Mouse (Mus musculus) limb, embryonic 13.5 days (tissue): Measurements from ENCODE around the gene Krtap29-1. TPM values are rescaled to one million over a fixed set of nuclear protein-coding genes. Genes with fewer than 3 reads are reported as not detected.

Experiments used
- ATAC-seq: fragments of 200-750 bp; cut with Nextera tagmentation; 2 replicates; pipeline ENCODE4 v1.8.0; 2017; ENCODE audit warnings: low read depth, moderate number of reproducible peaks, moderate TSS enrichment; ENCODE audit not compliant: low FRiP score
- H3K27ac ChIP-seq: fragments of 300-500 bp; sonication (generic); 2 replicates; pipeline ENCODE4 v1.5.1; 2015; ENCODE audit warnings: inconsistent platforms, mild to moderate bottlenecking, moderate library complexity
- H3K27me3 ChIP-seq: fragments of 300-500 bp; sonication (generic); 2 replicates; pipeline ENCODE4 v1.6.1; 2015; ENCODE audit warnings: mild to moderate bottlenecking, inconsistent platforms
- H3K36me3 ChIP-seq: fragments of 300-500 bp; sonication (generic); 2 replicates; pipeline ENCODE4 v1.6.1; 2015; ENCODE audit warnings: inconsistent platforms, mild to moderate bottlenecking, moderate library complexity
- H3K4me1 ChIP-seq: fragments of 300-500 bp; sonication (generic); 2 replicates; pipeline ENCODE4 v1.6.1; 2015; ENCODE audit warnings: inconsistent platforms
- H3K4me2 ChIP-seq: fragments of 300-500 bp; sonication (generic); replicated peaks from 2 replicates; pipeline ENCODE4 v1.6.1; 2015; ENCODE audit warnings: inconsistent platforms, mild to moderate bottlenecking, moderate library complexity
- H3K4me3 ChIP-seq: fragments of 300-500 bp; sonication (generic); 2 replicates; pipeline ENCODE4 v1.5.1; 2015; ENCODE audit warnings: moderate library complexity, mild to moderate bottlenecking, inconsistent platforms
- H3K9ac ChIP-seq: fragments of 300-500 bp; sonication (generic); 2 replicates; pipeline ENCODE4 v1.6.1; 2015; ENCODE audit warnings: mild to moderate bottlenecking, inconsistent platforms
- H3K9me3 ChIP-seq: fragments of 300-500 bp; sonication (generic); 2 replicates; pipeline ENCODE4 v1.6.1; 2016; ENCODE audit warnings: inconsistent platforms
- WGBS: fragments of 180-500 bp; shearing (Covaris S2); methylation state at CpG from one replicate; pipeline ENCODE4 v1.1.7; 2015; 5-methylcytosine and 5-hydroxymethylcytosine counted together
- polyA plus RNA-seq: library from polyadenylated mRNA; unstranded; fragments of >200 nt; fragmentation: Nextera tagmentation; extraction: Ambion mirVana; gene quantifications from 2 replicates; pipeline ENCODE4 v1.2.1, GENCODE M21; 2015

Krtap29-1 gene
- polyA plus RNA-seq, 1 experiment from 2014 or later: not detected

DNA sequence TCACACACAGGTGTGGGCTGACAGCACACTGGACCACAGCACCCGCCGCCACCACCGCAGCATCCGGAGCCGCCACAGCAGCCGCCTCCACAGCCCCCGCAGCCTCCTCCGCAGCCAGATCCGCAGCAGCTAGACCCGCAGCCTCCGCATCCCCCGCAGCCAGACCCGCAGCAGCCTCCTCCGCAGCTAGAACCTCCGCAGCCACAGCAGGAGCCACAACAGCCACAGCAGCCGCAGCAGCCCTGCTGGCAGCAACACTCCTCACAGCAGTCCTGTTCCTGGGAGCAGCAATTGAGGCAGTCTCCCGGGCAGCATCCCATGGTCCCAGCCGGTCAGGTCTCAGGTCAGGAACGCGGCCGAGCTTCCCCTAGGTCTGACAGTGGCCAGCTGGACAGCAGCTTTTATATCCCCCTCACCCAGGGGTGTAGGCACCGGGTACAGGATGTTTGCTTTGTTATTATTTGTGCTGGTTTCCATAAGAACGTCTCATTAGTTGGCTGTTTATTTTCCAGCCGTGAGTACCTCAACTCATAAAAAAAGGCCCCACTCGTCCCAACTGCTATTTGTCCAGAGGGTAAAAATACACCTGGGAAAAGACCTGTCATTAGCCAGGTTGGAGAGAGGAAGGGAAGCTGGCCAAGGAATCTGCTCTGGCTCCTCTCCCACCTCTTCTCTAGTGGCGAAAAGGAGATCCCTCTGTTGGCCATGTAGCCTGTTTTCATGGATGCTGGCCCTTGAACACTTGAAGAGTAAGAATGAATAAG is 14.9 kb upstream of the Krtap29-1 start, which contains the start of gene Krtap17-1:
Gene Krtap17-1 (minus strand): TSS at position 375 of the 764 bp plus-strand sequence.
- no peak for ATAC-seq
- peaks cover 32% of the 10 kb centered on the region for H3K27me3 ChIP-seq
- H3K4me1 ChIP-seq: peaks cover 11% of the 10 kb centered on the region
- H3K9me3 ChIP-seq: no peaks in the 10 kb centered on the region
- peak within 1 kb of the TSS; percentile 53 for H3K4me2 ChIP-seq
- peak within 1 kb of the TSS; percentile 15 for H3K4me3 ChIP-seq
- H3K27ac ChIP-seq: no peak within 1 kb of the TSS
- no peak within 1 kb of the TSS for H3K9ac ChIP-seq
- WGBS: 20% methylated on average over 26 of the region's 26 CpGs
- no peaks in the 10 kb centered on the region for H3K36me3 ChIP-seq

GRCm38 (mm10) chr11:99990571-99990970 is 11.7 kb upstream of the Krtap29-1 start:
- Histone ChIP-seq H3K9ac (no peak overlapping the region), H3K27me3 (peaks cover 29% of the 10 kb centered on the region), H3K4me1 (peaks cover 11% of the 10 kb centered on the region), H3K9me3 (no peaks in the 10 kb centered on the region), H3K27ac (no peak overlapping the region), H3K4me3 (no peak overlapping the region), H3K36me3 (no peaks in the 10 kb centered on the region), H3K4me2 (no peak overlapping the region)
- WGBS: 75% methylated on average over 3 of the region's 3 CpGs
- no peak for ATAC-seq

DNA sequence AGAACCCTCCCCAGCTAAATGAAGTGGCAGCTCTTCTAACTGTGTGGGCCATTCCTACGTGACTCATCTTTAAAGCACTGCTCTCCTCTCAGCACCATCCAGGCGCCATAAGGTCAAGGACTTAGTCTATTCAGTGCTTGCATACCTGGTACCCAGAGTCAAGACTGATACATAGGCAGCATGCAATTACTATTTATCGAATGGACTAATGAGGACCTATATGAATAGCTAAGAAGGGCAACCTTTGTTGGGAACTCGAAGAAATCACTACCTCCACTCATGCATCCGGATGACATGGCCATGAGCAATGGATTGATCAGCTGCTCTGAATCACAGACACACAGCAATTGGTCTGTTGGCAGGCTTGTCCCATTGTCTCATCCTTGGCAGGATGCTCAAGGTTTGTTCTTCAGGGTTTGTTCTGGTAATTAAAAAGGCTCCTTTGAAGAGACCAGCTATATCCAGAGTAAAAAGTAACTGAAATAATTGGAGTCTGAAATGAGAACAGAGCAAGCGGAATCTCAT is 11.1 kb upstream of the Krtap29-1 start:
- H3K9ac ChIP-seq: no peak overlapping the region
- no peak for ATAC-seq
- H3K4me3 ChIP-seq: no peak overlapping the region
- no peak overlapping the region for H3K27ac ChIP-seq
- H3K36me3 ChIP-seq: no peaks in the 10 kb centered on the region
- no peaks in the 10 kb centered on the region for H3K9me3 ChIP-seq
- H3K4me1 ChIP-seq: peaks cover 11% of the 10 kb centered on the region
- peaks cover 23% of the 10 kb centered on the region for H3K27me3 ChIP-seq
- no peak overlapping the region for H3K4me2 ChIP-seq
- WGBS: 86% methylated on average over 6 of the region's 6 CpGs

- H3K4me2 ChIP-seq: no peak overlapping the region
- no peaks in the 10 kb centered on the region for H3K9me3 ChIP-seq
- H3K4me3 ChIP-seq: no peak overlapping the region
- WGBS: 91% methylated on average over 3 of the region's 3 CpGs
- no peak overlapping the region for H3K9ac ChIP-seq
- no peak for ATAC-seq
- no peaks in the 10 kb centered on the region for H3K36me3 ChIP-seq
- peaks cover 3% of the 10 kb centered on the region for H3K4me1 ChIP-seq
- no peak overlapping the region for H3K27ac ChIP-seq
- H3K27me3 ChIP-seq: peaks cover 15% of the 10 kb centered on the region
These were observed 9.7 kb upstream of the Krtap29-1 start for GRCm38 (mm10) chr11:99988530-99988929.

DNA sequence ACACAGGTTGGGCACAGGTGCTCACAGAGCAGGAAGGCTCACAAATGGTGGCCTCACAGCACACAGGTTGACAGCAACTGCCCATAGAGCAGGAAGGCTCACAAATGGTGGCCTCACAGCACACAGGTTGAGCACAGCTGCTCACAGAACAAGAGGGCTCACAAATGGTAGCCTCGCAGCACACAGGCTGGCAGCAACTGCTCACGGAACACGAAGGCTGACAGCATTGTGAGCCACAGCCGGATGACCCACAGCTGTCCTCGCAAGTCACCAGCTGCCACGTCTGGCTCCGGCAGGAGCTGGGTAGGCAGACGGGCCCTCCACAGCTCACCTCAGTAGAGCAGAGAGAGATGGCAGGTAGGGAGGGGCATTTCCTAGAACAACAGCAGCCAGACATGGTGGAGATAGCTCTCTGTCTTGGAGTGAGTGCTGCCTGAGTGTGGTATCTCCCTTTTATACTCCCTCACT is 7.4 kb upstream of the Krtap29-1 start, which contains the start of gene Krtap16-1:
Gene Krtap16-1 (minus strand): TSS at position 418 of the 468 bp plus-strand sequence.
- H3K4me2 ChIP-seq: no peak within 1 kb of the TSS
- WGBS: 77% methylated on average over 8 of the region's 8 CpGs
- H3K9me3 ChIP-seq: no peaks in the 10 kb centered on the region
- H3K9ac ChIP-seq: no peak within 1 kb of the TSS
- ATAC-seq: peak; percentile 19; the same call in 1 of the 2 replicates
- H3K36me3 ChIP-seq: no peaks in the 10 kb centered on the region
- H3K4me3 ChIP-seq: no peak within 1 kb of the TSS
- H3K27ac ChIP-seq: no peak within 1 kb of the TSS
- peaks cover 5% of the 10 kb centered on the region; the same call in 1 of the 2 replicates for H3K27me3 ChIP-seq
- no peaks in the 10 kb centered on the region for H3K4me1 ChIP-seq

- Histone ChIP-seq H3K27me3 (peaks cover 5% of the 10 kb centered on the region; the same call in 1 of the 2 replicates), H3K36me3 (no peaks in the 10 kb centered on the region), H3K27ac (no peak overlapping the region), H3K4me1 (no peaks in the 10 kb centered on the region), H3K4me2 (no peak overlapping the region), H3K9ac (no peak overlapping the region), H3K9me3 (no peaks in the 10 kb centered on the region), H3K4me3 (no peak overlapping the region)
- ATAC-seq: no peak
- WGBS: 81% methylated on average over 20 of the region's 20 CpGs
These were observed 6.6 kb upstream of the Krtap29-1 start for GRCm38 (mm10) chr11:99985291-99986092.

- no peaks in the 10 kb centered on the region for H3K9me3 ChIP-seq
- no peak for ATAC-seq
- no peak overlapping the region for H3K4me3 ChIP-seq
- H3K9ac ChIP-seq: no peak overlapping the region
- H3K4me1 ChIP-seq: no peaks in the 10 kb centered on the region
- H3K36me3 ChIP-seq: no peaks in the 10 kb centered on the region
- H3K27me3 ChIP-seq: peaks cover 5% of the 10 kb centered on the region; the same call in 1 of the 2 replicates
- H3K4me2 ChIP-seq: no peak overlapping the region
- WGBS: 85% methylated on average over 1 of the region's 1 CpGs
- no peak overlapping the region for H3K27ac ChIP-seq
These were observed 4.6 kb upstream of the Krtap29-1 start for GRCm38 (mm10) chr11:99983442-99983841.

DNA sequence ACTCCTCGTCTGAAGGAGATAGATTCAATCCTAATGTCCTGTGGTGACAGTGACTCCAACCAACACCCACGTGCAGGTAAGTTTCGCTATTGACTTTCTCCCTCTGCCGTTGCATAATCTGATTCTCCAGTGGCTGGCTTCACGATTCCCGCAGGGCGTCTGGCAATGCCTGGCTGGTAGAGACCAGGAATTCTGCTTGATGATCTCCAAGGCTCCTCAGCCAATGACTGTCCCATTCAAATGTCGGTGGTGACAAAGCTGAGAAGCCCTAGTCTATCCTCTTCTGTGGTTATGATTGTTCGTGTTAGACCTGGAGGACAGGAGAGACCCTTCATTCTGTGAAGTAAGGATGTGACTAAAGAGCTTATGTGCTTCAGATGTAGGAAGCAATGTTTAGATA is 3.9 kb upstream of the Krtap29-1 start:
- 85% methylated on average over 9 of the region's 9 CpGs for WGBS
- ATAC-seq: no peak
- Histone ChIP-seq H3K27me3 (peaks cover 5% of the 10 kb centered on the region; the same call in 1 of the 2 replicates), H3K9me3 (no peaks in the 10 kb centered on the region), H3K9ac (no peak overlapping the region), H3K36me3 (no peaks in the 10 kb centered on the region), H3K27ac (no peak overlapping the region), H3K4me2 (no peak overlapping the region), H3K4me3 (no peak overlapping the region), H3K4me1 (no peaks in the 10 kb centered on the region)

GRCm38 (mm10) chr11:99965961-99966360 is 12.9 kb downstream of the Krtap29-1 start:
- H3K9me3 ChIP-seq: no peaks in the 10 kb centered on the region
- no peak overlapping the region for H3K4me3 ChIP-seq
- no peaks in the 10 kb centered on the region for H3K27me3 ChIP-seq
- H3K27ac ChIP-seq: no peak overlapping the region
- H3K9ac ChIP-seq: no peak overlapping the region
- no peak for ATAC-seq
- no peaks in the 10 kb centered on the region for H3K4me1 ChIP-seq
- H3K4me2 ChIP-seq: no peak overlapping the region
- WGBS: 2% methylated on average over 2 of the region's 2 CpGs
- no peaks in the 10 kb centered on the region for H3K36me3 ChIP-seq

DNA sequence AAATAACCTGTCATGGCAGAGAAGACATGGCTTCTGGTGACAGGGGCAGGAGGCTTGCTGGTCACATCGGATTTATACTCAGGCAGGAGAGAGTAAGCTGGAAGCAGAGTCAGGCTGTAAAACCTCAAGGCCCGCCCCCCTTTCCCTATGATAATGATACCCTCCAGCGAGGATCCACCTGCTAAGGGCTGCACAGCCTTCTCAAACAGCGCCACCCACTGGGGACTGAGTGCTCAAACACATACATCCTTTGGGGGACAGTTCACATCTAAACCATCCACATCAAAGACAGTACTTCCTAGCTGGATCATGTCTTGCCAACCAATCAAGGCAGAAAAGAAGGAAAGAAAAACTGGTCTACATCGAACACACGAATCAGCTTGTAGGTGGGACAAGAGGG is 14.6 kb downstream of the Krtap29-1 start:
- no peak overlapping the region for H3K9ac ChIP-seq

GRCm38 (mm10) chr11:99948175-99948574 is 30.7 kb downstream of the Krtap29-1 start, which contains the start of gene Krtap9-5:
Gene Krtap9-5 (plus strand): TSS chr11:99948475.
- Histone ChIP-seq H3K9ac (no peak within 1 kb of the TSS), H3K27ac (no peak within 1 kb of the TSS), H3K27me3 (no peaks in the 10 kb centered on the region), H3K4me1 (no peaks in the 10 kb centered on the region), H3K36me3 (no peaks in the 10 kb centered on the region), H3K4me3 (no peak within 1 kb of the TSS), H3K4me2 (no peak within 1 kb of the TSS), H3K9me3 (no peaks in the 10 kb centered on the region)
- no peak for ATAC-seq
- 85% methylated on average over 2 of the region's 2 CpGs for WGBS

More for the DNA sequence above, 14.6 kb downstream of the Krtap29-1 start:
- no peak overlapping the region for H3K4me3 ChIP-seq
- H3K36me3 ChIP-seq: no peaks in the 10 kb centered on the region
- no peak overlapping the region for H3K4me2 ChIP-seq
- no peaks in the 10 kb centered on the region for H3K27me3 ChIP-seq
- H3K9me3 ChIP-seq: no peaks in the 10 kb centered on the region
- no peak for ATAC-seq
- WGBS: 46% methylated on average over 6 of the region's 6 CpGs
- H3K27ac ChIP-seq: no peak overlapping the region
- H3K4me1 ChIP-seq: no peaks in the 10 kb centered on the region

- H3K9me3 ChIP-seq: no peaks in the 10 kb centered on the region
- H3K4me3 ChIP-seq: no peak overlapping the region
- H3K27ac ChIP-seq: no peak overlapping the region
- H3K9ac ChIP-seq: no peak overlapping the region
- 90% methylated on average over 9 of the region's 9 CpGs for WGBS
- no peaks in the 10 kb centered on the region for H3K4me1 ChIP-seq
- H3K27me3 ChIP-seq: no peaks in the 10 kb centered on the region
- no peak for ATAC-seq
- H3K36me3 ChIP-seq: no peaks in the 10 kb centered on the region
- H3K4me2 ChIP-seq: no peak overlapping the region
These were observed 41.0 kb downstream of the Krtap29-1 start for GRCm38 (mm10) chr11:99937751-99938264.
